Mouse (Mus musculus): ENCODE data around the gene Akt2.

- TF ChIP-seq CTCF (IDR thresholded peaks at IDR 0.05; ENCODE audit: low read depth, low read length): no peak
- TF ChIP-seq POLR2A (IDR thresholded peaks at IDR 0.05; ENCODE audit: borderline replicate concordance, low read depth, low read length): no peak
Observed at GRCm38 (mm10) chr7:27543851-27544250, 47.5 kb upstream of the Akt2 start.

All from bone marrow macrophage, adult 2 months (primary cell).